Mouse (Mus musculus) midbrain, embryonic 16.5 days (tissue): ENCODE results near the gene Sec14l3. TPM values are rescaled to one million over a fixed set of nuclear protein-coding genes. Genes with fewer than 3 reads are reported as not detected.

Experiments used
- ATAC-seq: fragments of 200-750 bp; cut with Nextera tagmentation; 2 replicates; pipeline ENCODE4 v1.8.0; 2017; ENCODE audit warnings: moderate TSS enrichment
- H3K27ac ChIP-seq: fragments of 300-500 bp; sonication (generic); 2 replicates; pipeline ENCODE4 v1.5.1; 2014; ENCODE audit warnings: mild to moderate bottlenecking, low read length, mixed read lengths
- H3K27me3 ChIP-seq: fragments of 300-500 bp; sonication (generic); 2 replicates; pipeline ENCODE4 v1.6.1; 2014; ENCODE audit warnings: low read depth, low read length, mixed read lengths; ENCODE audit not compliant: control insufficient read depth, insufficient read depth
- H3K36me3 ChIP-seq: fragments of 300-500 bp; sonication (generic); 2 replicates; pipeline ENCODE4 v1.6.1; 2014; ENCODE audit warnings: mild to moderate bottlenecking, low read length, moderate library complexity, mixed read lengths; ENCODE audit not compliant: control insufficient read depth, insufficient read depth
- H3K4me1 ChIP-seq: fragments of 300-500 bp; sonication (generic); 2 replicates; pipeline ENCODE4 v1.6.1; 2014; ENCODE audit warnings: mild to moderate bottlenecking, low read length, mixed read lengths; ENCODE audit not compliant: control insufficient read depth, insufficient read depth
- H3K4me2 ChIP-seq: fragments of 300-500 bp; sonication (generic); 2 replicates; pipeline ENCODE4 v1.6.1; 2014; ENCODE audit warnings: mild to moderate bottlenecking, low read length, mixed read lengths
- H3K4me3 ChIP-seq: fragments of 300-500 bp; sonication (generic); 2 replicates; pipeline ENCODE4 v1.5.1; 2014; ENCODE audit warnings: low read depth, mild to moderate bottlenecking, low read length, moderate library complexity, mixed read lengths
- H3K9ac ChIP-seq: fragments of 300-500 bp; sonication (generic); 2 replicates; pipeline ENCODE4 v1.6.1; 2014; ENCODE audit warnings: low read depth, low read length, mixed read lengths
- H3K9me3 ChIP-seq: fragments of 300-500 bp; sonication (generic); replicated peaks from 2 replicates; pipeline ENCODE4 v1.6.1; 2014; ENCODE audit warnings: mild to moderate bottlenecking, low read length, mixed read lengths; ENCODE audit not compliant: control insufficient read depth, poor library complexity, severe bottlenecking
- WGBS: fragments of 180-500 bp; shearing (Covaris S2); extraction: QIAGEN DNeasy Blood & Tissue Kit; methylation state at CpG from one replicate; pipeline ENCODE4 v1.1.7; 2014; 5-methylcytosine and 5-hydroxymethylcytosine counted together
- polyA plus RNA-seq: library from polyadenylated mRNA; unstranded; fragments of >200 nt; fragmentation: Nextera tagmentation; extraction: Ambion mirVana; gene quantifications from 2 replicates; pipeline ENCODE4 v1.2.1, GENCODE M21; 2015

Sec14l3 gene
- polyA plus RNA-seq, 1 experiment from 2014 or later, result 2.8 TPM

GRCm38 (mm10) chr11:4031961-4032360 lies 32.7 kb upstream of the Sec14l3 start:
- no peaks in the 10 kb centered on the region for H3K4me1 ChIP-seq
- H3K4me3 ChIP-seq, result no peak overlapping the region
- H3K9me3 ChIP-seq, result no peaks in the 10 kb centered on the region
- H3K36me3 ChIP-seq, result no peaks in the 10 kb centered on the region
- no peak for ATAC-seq
- 0 out of 2 replicates have a peak, but pooled peaks cover 2% of the 10 kb centered on the region for H3K27me3 ChIP-seq
- H3K27ac ChIP-seq, result no peak overlapping the region
- WGBS, result 31% methylated on average over 12 of the region's 12 CpGs
- H3K9ac ChIP-seq, result no peak overlapping the region
- no peak overlapping the region for H3K4me2 ChIP-seq

GRCm38 (mm10) chr11:4033471-4033870 lies 31.2 kb upstream of the Sec14l3 start:
- Histone ChIP-seq H3K4me2 (no peak overlapping the region), H3K9me3 (no peaks in the 10 kb centered on the region), H3K4me3 (no peak overlapping the region), H3K27me3 (0 out of 2 replicates have a peak, but pooled peaks cover 2% of the 10 kb centered on the region), H3K9ac (no peak overlapping the region), H3K4me1 (no peaks in the 10 kb centered on the region), H3K36me3 (no peaks in the 10 kb centered on the region), H3K27ac (no peak overlapping the region)
- no peak for ATAC-seq
- 68% methylated on average over 7 of the region's 7 CpGs for WGBS

- Histone ChIP-seq H3K36me3 (no peaks in the 10 kb centered on the region), H3K27ac (no peak overlapping the region), H3K4me2 (no peak overlapping the region), H3K4me3 (no peak overlapping the region), H3K4me1 (no peaks in the 10 kb centered on the region), H3K9me3 (no peaks in the 10 kb centered on the region), H3K27me3 (0 out of 2 replicates have a peak, but pooled peaks cover 2% of the 10 kb centered on the region), H3K9ac (no peak overlapping the region)
- no peak for ATAC-seq
- 89% methylated on average over 4 of the region's 4 CpGs for WGBS
These were observed 30.5 kb upstream of the Sec14l3 start for GRCm38 (mm10) chr11:4034169-4034568.

- Histone ChIP-seq H3K27me3 (0 out of 2 replicates have a peak, but pooled peaks cover 2% of the 10 kb centered on the region), H3K4me1 (no peaks in the 10 kb centered on the region), H3K9me3 (no peaks in the 10 kb centered on the region), H3K36me3 (no peaks in the 10 kb centered on the region), H3K4me3 (no peak overlapping the region), H3K4me2 (no peak overlapping the region), H3K9ac (no peak overlapping the region), H3K27ac (no peak overlapping the region)
- no peak for ATAC-seq
- WGBS, result 72% methylated on average over 18 of the region's 18 CpGs
These were observed 29.3 kb upstream of the Sec14l3 start for GRCm38 (mm10) chr11:4035116-4035892.

- Histone ChIP-seq H3K4me3 (no peak overlapping the region), H3K9ac (no peak overlapping the region), H3K27me3 (0 out of 2 replicates have a peak, but pooled peaks cover 2% of the 10 kb centered on the region), H3K36me3 (no peaks in the 10 kb centered on the region), H3K4me2 (no peak overlapping the region), H3K9me3 (no peaks in the 10 kb centered on the region), H3K4me1 (no peaks in the 10 kb centered on the region), H3K27ac (no peak overlapping the region)
- 90% methylated on average over 6 of the region's 6 CpGs for WGBS
- no peak for ATAC-seq
These were observed 28.7 kb upstream of the Sec14l3 start for GRCm38 (mm10) chr11:4035916-4036315.

GRCm38 (mm10) chr11:4036365-4037084 lies 28.1 kb upstream of the Sec14l3 start:
- no peaks in the 10 kb centered on the region for H3K9me3 ChIP-seq
- no peak for ATAC-seq
- WGBS, result 77% methylated on average over 9 of the region's 9 CpGs
- H3K4me2 ChIP-seq, result no peak overlapping the region
- no peaks in the 10 kb centered on the region for H3K4me1 ChIP-seq
- H3K4me3 ChIP-seq, result no peak overlapping the region
- H3K9ac ChIP-seq, result no peak overlapping the region
- H3K27ac ChIP-seq, result no peak overlapping the region
- H3K36me3 ChIP-seq, result no peaks in the 10 kb centered on the region
- H3K27me3 ChIP-seq, result 0 out of 2 replicates have a peak, but pooled peaks cover 2% of the 10 kb centered on the region

GRCm38 (mm10) chr11:4039951-4040350 lies 24.7 kb upstream of the Sec14l3 start:
- WGBS, result 97% methylated on average over 4 of the region's 4 CpGs
- no peaks in the 10 kb centered on the region for H3K36me3 ChIP-seq
- ATAC-seq, result no peak

GRCm38 (mm10) chr11:4041123-4041625 lies 23.5 kb upstream of the Sec14l3 start:
- Histone ChIP-seq H3K4me2 (no peak overlapping the region), H3K9ac (no peak overlapping the region), H3K4me3 (no peak overlapping the region), H3K9me3 (no peaks in the 10 kb centered on the region), H3K4me1 (no peaks in the 10 kb centered on the region), H3K36me3 (no peaks in the 10 kb centered on the region), H3K27me3 (no peaks in the 10 kb centered on the region), H3K27ac (no peak overlapping the region)
- no peak for ATAC-seq
- 87% methylated on average over 6 of the region's 6 CpGs for WGBS

More at GRCm38 (mm10) chr11:4039951-4040350, 24.7 kb upstream of the Sec14l3 start:
- no peaks in the 10 kb centered on the region for H3K9me3 ChIP-seq
- H3K4me2 ChIP-seq, result no peak overlapping the region
- no peak overlapping the region for H3K4me3 ChIP-seq
- H3K27me3 ChIP-seq, result no peaks in the 10 kb centered on the region
- no peaks in the 10 kb centered on the region for H3K4me1 ChIP-seq
- no peak overlapping the region for H3K27ac ChIP-seq
- H3K9ac ChIP-seq, result no peak overlapping the region

GRCm38 (mm10) chr11:4043081-4043480 lies 21.6 kb upstream of the Sec14l3 start:
- Histone ChIP-seq H3K27me3 (no peaks in the 10 kb centered on the region), H3K27ac (no peak overlapping the region)
- 92% methylated on average over 7 of the region's 7 CpGs for WGBS

More at GRCm38 (mm10) chr11:4043081-4043480, 21.6 kb upstream of the Sec14l3 start:
- Histone ChIP-seq H3K9me3 (no peaks in the 10 kb centered on the region), H3K36me3 (no peaks in the 10 kb centered on the region), H3K9ac (no peak overlapping the region), H3K4me3 (no peak overlapping the region), H3K4me2 (no peak overlapping the region), H3K4me1 (no peaks in the 10 kb centered on the region)
- ATAC-seq, result no peak
